Mouse (Mus musculus): Measurements from ENCODE around the gene Cybrd1. TPM values are rescaled to one million over a fixed set of nuclear protein-coding genes. Genes with fewer than 3 reads are reported as not detected.

Cybrd1 gene
- polyA plus RNA-seq (2012; rRNA removed; ENCODE audit: low replicate concordance) = 0.22 and 0.37 TPM in 2 replicates

DNA sequence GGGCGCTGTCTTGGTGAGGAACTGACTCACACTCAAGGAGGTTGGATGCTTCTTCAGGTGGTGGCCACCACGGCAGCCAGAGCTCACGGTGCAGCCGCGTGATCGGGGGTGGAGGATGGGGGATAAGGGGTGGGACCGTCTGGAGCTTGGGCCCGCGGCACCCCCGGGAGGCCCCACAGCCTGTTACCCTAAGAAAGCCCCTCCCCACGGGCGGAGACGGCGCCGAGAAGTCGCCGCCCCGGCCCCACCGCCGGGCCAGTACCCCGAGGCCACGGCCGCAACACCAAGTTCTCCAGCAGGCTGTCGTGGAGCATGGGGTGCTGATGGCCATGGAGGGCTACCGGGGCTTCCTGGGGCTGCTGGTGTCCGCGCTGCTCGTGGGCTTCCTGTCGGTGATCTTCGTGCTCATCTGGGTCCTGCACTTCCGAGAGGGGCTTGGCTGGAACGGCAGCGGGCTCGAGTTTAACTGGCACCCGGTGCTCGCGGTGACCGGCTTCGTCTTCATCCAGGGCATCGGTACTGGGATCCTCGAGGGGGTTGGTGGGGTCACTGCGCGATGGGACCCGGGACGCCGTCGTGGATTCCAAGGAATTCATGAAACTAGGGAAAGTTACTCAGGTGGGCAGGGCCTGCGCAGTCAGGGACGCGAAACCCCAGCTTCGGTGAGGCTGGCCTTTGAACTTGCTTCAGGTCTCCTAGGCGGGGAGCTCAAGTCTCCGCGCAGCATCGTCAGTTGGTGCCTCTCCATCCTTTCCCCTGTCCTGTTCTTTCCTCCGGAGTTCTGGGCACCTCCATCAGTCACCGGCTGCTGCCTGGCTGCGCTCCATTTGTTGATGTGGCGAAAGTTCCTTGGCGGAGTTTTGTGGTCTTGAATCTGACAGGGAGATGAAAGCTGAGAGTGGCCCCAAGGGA is at the start of gene Cybrd1:
TSS of gene Cybrd1 (plus strand) at position 127 of the 912 bp plus-strand sequence.

Other genes starting within 250 kb of the Cybrd1 start
- 3.0 and 4.2 TPM in 2 replicates for gene Dcaf17, start 62.6 kb upstream of the Cybrd1 start, polyA plus RNA-seq (2012; rRNA removed; ENCODE audit: low replicate concordance)
- gene Mettl8, start 62.3 kb upstream of the Cybrd1 start, polyA plus RNA-seq (2012; rRNA removed; ENCODE audit: low replicate concordance) = 3.1 and 5.8 TPM in 2 replicates
- 8.4 and 22.7 TPM in 2 replicates for gene Dync1i2, start 93.8 kb downstream of the Cybrd1 start, polyA plus RNA-seq (2012; rRNA removed; ENCODE audit: low replicate concordance)
- 21.3 and 66.8 TPM in 2 replicates for gene Slc25a12, start 249.8 kb downstream of the Cybrd1 start, polyA plus RNA-seq (2012; rRNA removed; ENCODE audit: low replicate concordance)